Mouse (Mus musculus): ENCODE data around the gene Jmjd6. TPM values are rescaled to one million over a fixed set of nuclear protein-coding genes. Genes with fewer than 3 reads are reported as not detected.

Gene Jmjd6
- polyA plus RNA-seq (2012; ENCODE audit: insufficient read depth, insufficient read length, missing spikeins): 18.3 and 19.0 TPM in 2 replicates

DNA sequence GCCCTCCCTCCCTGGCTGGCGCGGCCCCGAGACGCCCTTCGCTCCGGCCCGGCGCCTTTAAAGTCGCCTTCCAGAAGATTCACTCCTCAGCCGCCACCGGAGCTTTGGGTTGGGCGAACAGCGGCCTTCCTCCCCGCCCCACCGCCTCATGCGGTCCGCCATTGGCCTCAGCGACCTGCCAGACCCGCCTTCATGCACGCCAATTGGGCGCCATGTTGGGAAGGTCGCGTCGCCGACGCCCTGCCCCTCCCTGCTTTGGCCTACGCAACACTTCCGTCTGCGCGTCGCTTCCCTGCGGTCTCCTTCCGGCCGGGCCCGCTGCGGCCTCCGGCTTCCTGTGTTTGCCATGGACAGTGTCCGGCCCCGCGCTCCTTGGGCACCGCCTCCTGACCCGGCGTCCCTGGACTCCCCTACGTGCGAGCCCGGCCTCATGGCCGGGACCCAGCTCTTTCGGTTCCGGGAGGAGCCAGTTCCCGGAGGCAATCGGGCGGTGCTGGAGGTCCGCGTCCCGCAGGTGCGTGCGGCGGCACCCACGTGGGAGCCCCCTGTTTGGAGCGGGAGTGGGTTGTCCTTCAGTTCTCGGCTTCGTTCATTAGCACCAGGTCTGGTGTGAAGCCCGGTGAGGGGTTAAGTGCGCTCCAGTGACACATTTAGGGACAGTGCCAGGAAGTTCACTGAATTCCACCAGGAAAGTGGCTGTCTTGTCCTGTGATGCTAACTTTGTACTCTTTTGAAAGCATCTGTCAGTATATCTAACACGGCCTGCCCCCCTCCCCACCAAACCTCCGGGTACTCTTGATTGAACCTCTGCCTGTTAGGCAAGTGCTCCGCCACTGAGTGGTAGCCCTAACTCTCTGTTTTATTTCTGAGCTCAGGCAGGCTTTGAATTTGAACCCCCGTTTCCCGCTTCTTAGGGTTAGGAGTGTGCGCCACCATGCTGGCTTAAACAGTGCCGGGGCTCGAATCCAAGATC lies at the start of gene Jmjd6, which contains the start of gene Mettl23:
Gene Jmjd6 (minus strand): TSS at position 189 of the 973 bp plus-strand sequence.
Gene Mettl23 (plus strand): TSS at position 18 of the 973 bp plus-strand sequence.
- H3K4me1 ChIP-seq (ENCODE audit: control insufficient read depth, insufficient read depth, low read length): peaks cover 22% of the 10 kb centered on the region
- H3K27ac ChIP-seq (ENCODE audit: insufficient read depth, low read depth, low read length): peak within 1 kb of the TSS; percentile 93
- H3K4me3 ChIP-seq (ENCODE audit: insufficient read depth, low read length): peak within 1 kb of the TSS; percentile 98
- TF ChIP-seq POLR2A (IDR thresholded peaks at IDR 0.05; ENCODE audit: borderline replicate concordance, low read depth, low read length) (peak; percentile 55; the same call in 1 of the 2 replicates), CTCF (IDR thresholded peaks at IDR 0.05; ENCODE audit: low read depth, low read length) (no peak)

- no peak for TF ChIP-seq POLR2A (IDR thresholded peaks at IDR 0.05; ENCODE audit: borderline replicate concordance, low read depth, low read length)
- TF ChIP-seq CTCF (IDR thresholded peaks at IDR 0.05; ENCODE audit: low read depth, low read length): no peak
- H3K4me1 ChIP-seq (ENCODE audit: control insufficient read depth, insufficient read depth, low read length): no peaks in the 10 kb centered on the region
- H3K27ac ChIP-seq (ENCODE audit: insufficient read depth, low read depth, low read length): no peak overlapping the region
- no peak overlapping the region for H3K4me3 ChIP-seq (ENCODE audit: insufficient read depth, low read length)
Observed at GRCm38 (mm10) chr11:116887136-116887535, 43.9 kb upstream of the Jmjd6 start.

- TF ChIP-seq POLR2A (IDR thresholded peaks at IDR 0.05; ENCODE audit: borderline replicate concordance, low read depth, low read length): no peak
- TF ChIP-seq CTCF (IDR thresholded peaks at IDR 0.05; ENCODE audit: low read depth, low read length): peak; percentile 65
- H3K4me3 ChIP-seq (ENCODE audit: insufficient read depth, low read length): 0 out of 2 replicates have a peak overlapping the region, but pooled peaks have one; percentile 32
- H3K4me1 ChIP-seq (ENCODE audit: control insufficient read depth, insufficient read depth, low read length): no peaks in the 10 kb centered on the region
- no peak overlapping the region for H3K27ac ChIP-seq (ENCODE audit: insufficient read depth, low read depth, low read length)
Observed at GRCm38 (mm10) chr11:116885275-116886151, 42.3 kb upstream of the Jmjd6 start.

DNA sequence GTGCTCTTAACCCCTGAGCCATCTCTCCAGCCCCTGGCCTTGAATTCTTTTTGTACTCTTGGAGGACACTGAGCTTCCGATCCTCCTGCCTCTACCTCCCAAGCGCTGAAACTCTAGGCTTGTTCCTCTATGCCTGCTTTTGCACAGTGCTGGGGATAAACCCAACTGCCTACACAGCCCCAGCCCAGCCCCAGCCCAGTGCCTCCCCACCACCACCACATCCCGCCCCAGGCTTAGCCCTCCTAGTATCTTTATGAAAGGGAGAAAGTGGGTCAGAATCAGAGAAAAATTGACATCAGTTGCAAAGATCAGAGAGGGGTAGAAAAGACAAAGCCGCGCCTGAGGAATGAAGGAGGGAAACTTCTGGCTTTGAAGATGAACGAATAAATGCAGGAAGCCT lies 40.8 kb upstream of the Jmjd6 start:
- TF ChIP-seq POLR2A (IDR thresholded peaks at IDR 0.05; ENCODE audit: borderline replicate concordance, low read depth, low read length) (no peak), CTCF (IDR thresholded peaks at IDR 0.05; ENCODE audit: low read depth, low read length) (no peak)
- H3K4me3 ChIP-seq (ENCODE audit: insufficient read depth, low read length): no peak overlapping the region
- H3K27ac ChIP-seq (ENCODE audit: insufficient read depth, low read depth, low read length): no peak overlapping the region
- H3K4me1 ChIP-seq (ENCODE audit: control insufficient read depth, insufficient read depth, low read length): no peaks in the 10 kb centered on the region

GRCm38 (mm10) chr11:116882446-116882845 lies 39.2 kb upstream of the Jmjd6 start:
- no peak overlapping the region for H3K4me3 ChIP-seq (ENCODE audit: insufficient read depth, low read length)
- H3K27ac ChIP-seq (ENCODE audit: insufficient read depth, low read depth, low read length): no peak overlapping the region
- H3K4me1 ChIP-seq (ENCODE audit: control insufficient read depth, insufficient read depth, low read length): no peaks in the 10 kb centered on the region
- TF ChIP-seq POLR2A (IDR thresholded peaks at IDR 0.05; ENCODE audit: borderline replicate concordance, low read depth, low read length) (no peak), CTCF (IDR thresholded peaks at IDR 0.05; ENCODE audit: low read depth, low read length) (no peak)

GRCm38 (mm10) chr11:116881440-116881839 lies 38.2 kb upstream of the Jmjd6 start:
- Histone ChIP-seq H3K4me1 (ENCODE audit: control insufficient read depth, insufficient read depth, low read length) (no peaks in the 10 kb centered on the region), H3K4me3 (ENCODE audit: insufficient read depth, low read length) (no peak overlapping the region), H3K27ac (ENCODE audit: insufficient read depth, low read depth, low read length) (no peak overlapping the region)
- no peak for TF ChIP-seq CTCF (IDR thresholded peaks at IDR 0.05; ENCODE audit: low read depth, low read length)
- TF ChIP-seq POLR2A (IDR thresholded peaks at IDR 0.05; ENCODE audit: borderline replicate concordance, low read depth, low read length): no peak

- H3K27ac ChIP-seq (ENCODE audit: insufficient read depth, low read depth, low read length): no peak overlapping the region
- no peaks in the 10 kb centered on the region for H3K4me1 ChIP-seq (ENCODE audit: control insufficient read depth, insufficient read depth, low read length)
- no peak overlapping the region for H3K4me3 ChIP-seq (ENCODE audit: insufficient read depth, low read length)
- TF ChIP-seq POLR2A (IDR thresholded peaks at IDR 0.05; ENCODE audit: borderline replicate concordance, low read depth, low read length): no peak
- TF ChIP-seq CTCF (IDR thresholded peaks at IDR 0.05; ENCODE audit: low read depth, low read length): no peak
Observed at GRCm38 (mm10) chr11:116880839-116881238, 37.6 kb upstream of the Jmjd6 start.

- Histone ChIP-seq H3K27ac (ENCODE audit: insufficient read depth, low read depth, low read length) (no peak overlapping the region), H3K4me1 (ENCODE audit: control insufficient read depth, insufficient read depth, low read length) (peaks cover 13% of the 10 kb centered on the region), H3K4me3 (ENCODE audit: insufficient read depth, low read length) (no peak overlapping the region)
- TF ChIP-seq POLR2A (IDR thresholded peaks at IDR 0.05; ENCODE audit: borderline replicate concordance, low read depth, low read length) (no peak), CTCF (IDR thresholded peaks at IDR 0.05; ENCODE audit: low read depth, low read length) (no peak)
Observed at GRCm38 (mm10) chr11:116878454-116878853, 35.2 kb upstream of the Jmjd6 start.

GRCm38 (mm10) chr11:116873987-116874386 lies 30.7 kb upstream of the Jmjd6 start:
- H3K27ac ChIP-seq (ENCODE audit: insufficient read depth, low read depth, low read length): peak overlapping the region; percentile 81
- no peak overlapping the region for H3K4me3 ChIP-seq (ENCODE audit: insufficient read depth, low read length)
- H3K4me1 ChIP-seq (ENCODE audit: control insufficient read depth, insufficient read depth, low read length): peaks cover 43% of the 10 kb centered on the region
- no peak for TF ChIP-seq POLR2A (IDR thresholded peaks at IDR 0.05; ENCODE audit: borderline replicate concordance, low read depth, low read length)
